Mouse (Mus musculus) limb, embryonic 11.5 days (tissue): ENCODE data around the gene Gm8265. TPM values are rescaled to one million over a fixed set of nuclear protein-coding genes. Genes with fewer than 3 reads are reported as not detected.
"Not testable (repeated sequence)": the region's sequence is repeated elsewhere in the genome, so short reads cannot be mapped to it uniquely, and the experiment has no call there.

Experiments used
- ATAC-seq: fragments of 200-750 bp; cut with Nextera tagmentation; 2 replicates; pipeline ENCODE4 v1.8.0; 2017; ENCODE audit warnings: low read depth; ENCODE audit not compliant: insufficient number of reproducible peaks, low FRiP score, low TSS enrichment
- DNase-seq: peaks from one replicate; pipeline ENCODE4 v3.0.0-alpha.2; 2015; ENCODE audit warnings: low spot score
- H3K27ac ChIP-seq: fragments of 300-500 bp; sonication (generic); replicated peaks from 2 replicates; pipeline ENCODE4 v1.5.1; 2014; ENCODE audit warnings: low read depth, mild to moderate bottlenecking, low read length
- H3K27me3 ChIP-seq: fragments of 300-500 bp; sonication (generic); 2 replicates; pipeline ENCODE4 v1.6.1; 2014; ENCODE audit warnings: mild to moderate bottlenecking, low read length, mixed read lengths; ENCODE audit not compliant: control insufficient read depth, insufficient read depth
- H3K36me3 ChIP-seq: fragments of 300-500 bp; sonication (generic); 2 replicates; pipeline ENCODE4 v1.6.1; 2014; ENCODE audit warnings: mild to moderate bottlenecking, low read length, moderate library complexity, mixed read lengths; ENCODE audit not compliant: control insufficient read depth, insufficient read depth
- H3K4me1 ChIP-seq: fragments of 300-500 bp; sonication (generic); 2 replicates; pipeline ENCODE4 v1.6.1; 2014; ENCODE audit warnings: low read length, mixed read lengths; ENCODE audit not compliant: control insufficient read depth, insufficient read depth
- H3K4me2 ChIP-seq: fragments of 300-500 bp; sonication (generic); 2 replicates; pipeline ENCODE4 v1.6.1; 2014; ENCODE audit warnings: low read depth, mild to moderate bottlenecking, moderate library complexity; ENCODE audit not compliant: severe bottlenecking
- H3K4me3 ChIP-seq: fragments of 300-500 bp; sonication (generic); 2 replicates; pipeline ENCODE4 v1.5.1; 2014; ENCODE audit warnings: low read depth, low read length
- H3K9ac ChIP-seq: fragments of 300-500 bp; sonication (generic); 2 replicates; pipeline ENCODE4 v1.6.1; 2014; ENCODE audit warnings: mild to moderate bottlenecking, low read length
- H3K9me3 ChIP-seq: fragments of 300-500 bp; sonication (generic); 2 replicates; pipeline ENCODE4 v1.6.1; 2016; ENCODE audit warnings: low read length; ENCODE audit not compliant: control insufficient read depth
- WGBS: fragments of 180-500 bp; shearing (Covaris S2); extraction: QIAGEN DNeasy Blood & Tissue Kit; methylation state at CpG from one replicate; pipeline ENCODE4 v1.1.7; 2014; 5-methylcytosine and 5-hydroxymethylcytosine counted together
- polyA plus RNA-seq: library from polyadenylated mRNA; unstranded; fragments of >200 nt; fragmentation: Nextera tagmentation; extraction: Ambion mirVana; gene quantifications from 2 replicates; pipeline ENCODE4 v1.2.1, GENCODE M21; 2014

The Gm8265 gene
- not detected in 2 replicates for polyA plus RNA-seq

- WGBS = no CpG with 5 or more reads among the region's 1 CpGs
- not testable (repeated sequence) for ATAC-seq
Observed at GRCm38 (mm10) chr14:5632928-5633327, at the start of gene Gm8265. Gm8265 (minus strand) TSS chr14:5633028.

More at GRCm38 (mm10) chr14:5632928-5633327, at the start of gene Gm8265:
- not testable (repeated sequence) for H3K9me3 ChIP-seq, H3K4me3 ChIP-seq, H3K36me3 ChIP-seq, H3K4me2 ChIP-seq, DNase-seq, H3K4me1 ChIP-seq, H3K27ac ChIP-seq, H3K27me3 ChIP-seq, H3K9ac ChIP-seq

Other genes starting within 250 kb of the Gm8265 start
- not detected in 2 replicates for gene Gm3500, start 244.0 kb downstream of the Gm8265 start, polyA plus RNA-seq
- 0.60 and 0.72 TPM in 2 replicates for gene Gm3194, start 177.6 kb downstream of the Gm8265 start, polyA plus RNA-seq
- gene Gm8246, start 155.2 kb downstream of the Gm8265 start, polyA plus RNA-seq = not detected in 2 replicates
- not detected in 2 replicates for gene Gm3187, start 148.8 kb downstream of the Gm8265 start, polyA plus RNA-seq
- gene Gm3488, start 131.4 kb downstream of the Gm8265 start, polyA plus RNA-seq = 1.0 and 1.1 TPM in 2 replicates
- gene Gm3532, start 94.5 kb downstream of the Gm8265 start, polyA plus RNA-seq = not detected in 2 replicates
- not detected in 2 replicates for gene Gm9603, start 54.4 kb upstream of the Gm8265 start, polyA plus RNA-seq
- gene Gm3373, start 108.5 kb upstream of the Gm8265 start, polyA plus RNA-seq = 0.09 TPM in 1 of 2 replicates, not detected in the other
- gene Gm3383, start 175.0 kb upstream of the Gm8265 start, polyA plus RNA-seq = 0.60 and 0.83 TPM in 2 replicates
- gene Gm3424, start 197.3 kb upstream of the Gm8265 start, polyA plus RNA-seq = not detected in 2 replicates
- gene Gm8237, start 247.4 kb upstream of the Gm8265 start, polyA plus RNA-seq = not detected in 2 replicates